Mouse (Mus musculus) G1E (cell line): ENCODE measurements around the gene Cdc42bpg.

Experiments
- CTCF ChIP-seq: IDR thresholded peaks from 2 replicates; pipeline ENCODE4 v1.5.1; 2012; ENCODE audit warnings: low read depth, low read length, inconsistent platforms, mixed read lengths
- GATA1 ChIP-seq: IDR thresholded peaks from 2 replicates; pipeline ENCODE4 v1.6.1; 2012; ENCODE audit warnings: borderline replicate concordance, low read length, inconsistent platforms, mixed read lengths

DNA sequence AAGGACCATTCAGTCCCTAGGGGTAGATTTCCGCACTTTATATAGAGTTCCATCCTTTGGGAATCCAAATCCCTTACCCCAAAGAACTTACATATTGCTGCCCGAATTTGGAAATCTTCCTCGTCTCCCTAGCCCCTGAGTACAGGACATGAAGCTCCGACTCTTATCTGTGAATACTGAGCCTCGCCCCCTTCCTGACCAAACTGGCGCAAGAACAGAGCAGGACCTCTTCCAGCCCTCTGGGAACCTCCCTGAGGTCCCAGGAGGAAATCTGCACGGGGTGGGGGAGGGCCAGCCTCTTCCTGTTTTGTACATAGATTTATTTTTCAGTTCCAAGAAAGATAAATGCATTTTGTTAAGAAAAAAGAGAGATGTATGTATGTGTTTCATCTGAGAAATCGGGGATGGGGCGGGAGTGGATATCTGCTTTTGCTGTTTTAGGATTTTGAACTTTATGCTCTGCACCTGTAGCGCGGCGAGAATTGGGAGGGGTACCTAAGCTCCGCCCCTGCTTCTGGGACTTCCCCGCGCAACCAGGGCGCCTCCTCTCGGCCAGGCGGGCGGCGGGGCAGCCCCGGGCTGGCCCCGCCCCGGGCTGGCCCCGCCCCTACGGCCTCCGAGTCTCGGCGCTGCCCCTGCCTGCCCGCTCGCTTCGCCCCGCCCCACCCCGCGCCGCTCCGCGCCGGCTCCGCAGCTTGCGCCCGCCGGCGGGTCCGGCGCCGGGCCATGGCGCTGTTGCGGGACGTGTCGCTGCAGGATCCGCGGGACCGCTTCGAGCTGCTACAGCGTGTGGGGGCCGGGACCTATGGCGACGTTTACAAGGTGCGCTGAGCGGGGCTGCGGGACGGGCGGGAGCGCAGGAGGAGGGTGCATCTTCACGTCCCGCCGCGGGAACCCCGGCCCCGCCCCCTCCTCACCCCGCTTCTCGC is 34.5 kb downstream of the Cdc42bpg start, which contains the start of gene Map4k2:
- TF ChIP-seq CTCF (no peak), GATA1 (no peak)
